Mouse (Mus musculus) olfactory bulb, adult 2 months (tissue): ENCODE measurements around the gene Mog.
A peak's percentile ranks its signal among the peaks of the same experiment; 100 is the strongest.

Experiments used
- CTCF ChIP-seq: fragments of 200-500 bp; IDR thresholded peaks from 2 replicates; pipeline ENCODE4 v1.5.1; 2012; ENCODE audit warnings: low read depth, mild to moderate bottlenecking, low read length, moderate library complexity; ENCODE audit not compliant: insufficient read depth
- POLR2A ChIP-seq: fragments of 200-500 bp; IDR thresholded peaks from 2 replicates; pipeline ENCODE4 v1.6.1; 2012; ENCODE audit warnings: mild to moderate bottlenecking, low read depth, low read length, moderate library complexity; ENCODE audit not compliant: insufficient read depth

DNA sequence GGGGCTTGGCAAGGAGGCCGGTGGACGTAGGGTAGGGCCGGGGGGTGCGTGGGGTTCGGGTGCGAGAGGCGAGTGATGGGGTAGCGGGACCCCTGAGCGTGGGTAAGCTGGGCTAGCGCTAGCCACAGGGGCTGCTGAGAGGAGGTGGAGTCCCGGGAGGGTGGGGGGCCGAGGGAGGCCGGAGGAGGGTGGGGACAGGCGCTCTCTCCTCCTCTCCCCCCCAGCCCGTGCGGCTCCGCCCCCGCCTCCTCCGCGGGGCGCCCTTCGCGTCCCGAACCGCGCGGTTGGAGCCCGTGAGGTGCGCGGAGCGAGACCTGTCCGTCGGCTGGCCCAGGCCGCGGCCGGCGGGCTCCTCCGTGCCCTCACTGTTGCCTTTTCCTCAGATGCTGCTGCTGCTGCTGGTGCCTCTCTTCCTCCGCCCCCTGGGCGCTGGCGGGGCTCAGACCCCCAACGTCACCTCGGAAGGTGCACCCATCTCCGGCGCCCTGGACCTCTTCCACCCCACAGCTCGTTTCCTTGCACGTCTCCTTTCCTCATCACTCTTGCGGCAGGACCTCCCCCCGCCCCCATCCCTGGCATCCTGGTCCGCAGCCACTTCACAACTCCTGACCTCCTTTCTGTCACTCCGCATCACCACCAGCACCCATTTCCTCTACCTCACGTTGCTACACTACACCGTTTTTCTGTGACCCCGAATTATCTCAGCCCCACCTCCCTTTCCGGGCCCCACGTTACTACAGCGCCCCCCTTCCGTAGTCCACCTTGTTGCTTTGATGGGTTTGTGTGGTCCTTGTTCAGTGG, 23.3 kb upstream of the Mog start:
- TF ChIP-seq CTCF = 0 out of 2 replicates have a peak, but pooled peaks have one; percentile 11
- TF ChIP-seq POLR2A = 0 out of 2 replicates have a peak, but pooled peaks have one; percentile 6
